Mouse (Mus musculus) WW6 (cell line): Measurements from ENCODE around the gene Nrcam.

ENCODE experiments used
- DNase-seq: peaks from one replicate; pipeline ENCODE4 v3.0.0-alpha.2; 2013; ENCODE audit warnings: low read depth, low spot score

Gene Nrcam

GRCm38 (mm10) chr12:44602269-44602957 is 273.7 kb downstream of the Nrcam start:
- DNase-seq: no peak

- DNase-seq: peak; percentile 7
Measured at GRCm38 (mm10) chr12:44602958-44603331, 274.3 kb downstream of the Nrcam start.

- DNase-seq: no peak
Measured at GRCm38 (mm10) chr12:44617001-44617421, 288.3 kb downstream of the Nrcam start.

GRCm38 (mm10) chr12:44617488-44617887 is 288.8 kb downstream of the Nrcam start:
- DNase-seq: no peak

- no peak for DNase-seq
Measured at GRCm38 (mm10) chr12:44639341-44639921, 310.7 kb downstream of the Nrcam start.

- DNase-seq: no peak
Measured at GRCm38 (mm10) chr12:44640579-44640978, 311.9 kb downstream of the Nrcam start.
